Mouse (Mus musculus): ENCODE measurements around the gene Cdkal1. TPM values are rescaled to one million over a fixed set of nuclear protein-coding genes. Genes with fewer than 3 reads are reported as not detected.

Cdkal1 gene
- polyA plus RNA-seq, 1 experiment from 2014 or later = 34.0 TPM

DNA sequence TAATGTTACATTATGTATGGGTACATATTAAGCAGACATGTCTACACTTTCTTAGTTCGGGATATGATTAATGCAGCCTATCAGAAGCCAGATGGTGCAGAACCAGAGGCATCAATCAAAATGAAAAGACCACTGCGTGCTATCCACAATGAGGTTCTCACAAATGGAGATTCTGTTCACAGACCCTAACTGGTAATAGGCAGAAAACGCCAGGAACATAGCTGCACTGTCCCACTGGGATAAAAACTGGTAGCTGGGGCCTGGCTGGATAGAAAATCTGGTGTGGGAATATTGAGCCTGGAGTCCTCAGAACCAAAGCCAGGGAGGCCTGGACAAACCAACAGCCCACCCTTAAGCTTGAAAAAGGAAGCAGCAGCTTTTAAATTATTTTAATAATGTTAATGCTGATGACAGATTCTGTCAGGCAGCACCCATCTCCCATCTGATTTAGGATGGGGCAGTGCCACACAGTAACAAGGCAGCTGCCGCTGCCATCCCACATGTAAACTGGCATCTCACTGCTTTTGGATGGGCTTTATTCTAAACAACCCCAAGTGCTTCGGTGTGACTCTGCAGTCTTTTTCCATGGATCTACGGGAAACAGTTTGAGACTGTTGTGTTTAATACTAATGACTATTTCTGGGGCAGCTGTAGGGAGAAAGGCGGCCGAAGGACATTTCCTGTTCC lies 438.9 kb downstream of the Cdkal1 start:
- Histone ChIP-seq H3K36me3 (ENCODE audit: control insufficient read depth, insufficient read depth, low read length) (no peaks in the 10 kb centered on the region), H3K27me3 (ENCODE audit: control insufficient read depth, insufficient read depth, low read length) (no peaks in the 10 kb centered on the region), H3K9me3 (ENCODE audit: control insufficient read depth, low read length) (no peaks in the 10 kb centered on the region), H3K4me1 (ENCODE audit: control insufficient read depth, insufficient read depth, low read length) (peaks cover 14% of the 10 kb centered on the region; the same call in 1 of the 2 replicates), H3K4me3 (ENCODE audit: low read depth, low read length) (no peak overlapping the region), H3K9ac (ENCODE audit: low read length) (no peak overlapping the region), H3K27ac (replicated peaks; ENCODE audit: low read depth, low read length) (peak overlapping the region; percentile 82), H3K4me2 (ENCODE audit: low read depth, severe bottlenecking) (no peak overlapping the region)
- peak; percentile 72 for DNase-seq (ENCODE audit: low spot score)
- peak; percentile 79 for ATAC-seq (ENCODE audit: insufficient number of reproducible peaks, low FRiP score, low TSS enrichment, low read depth)
- WGBS = 20% methylated on average over 8 of the region's 8 CpGs

DNA sequence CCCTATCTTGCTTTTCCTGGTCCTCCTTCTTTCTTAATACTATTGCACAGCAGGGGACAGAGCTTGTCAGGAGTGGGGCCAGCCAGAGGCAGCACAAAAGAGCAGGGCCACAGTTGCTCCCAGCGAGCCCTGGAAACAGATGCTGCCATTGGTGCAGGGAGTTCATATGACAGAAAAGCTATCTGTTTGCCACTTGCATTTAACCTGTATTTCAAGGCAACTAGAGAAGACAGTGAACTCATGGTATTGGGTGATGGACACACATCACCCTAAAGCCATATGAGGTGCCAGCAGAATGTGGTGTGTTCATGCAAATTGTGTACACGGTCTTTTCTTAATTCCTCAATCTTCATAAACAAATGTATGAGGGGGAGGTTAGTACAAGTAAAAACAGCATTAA lies 439.5 kb downstream of the Cdkal1 start:
- Histone ChIP-seq H3K9ac (ENCODE audit: low read length) (no peak overlapping the region), H3K9me3 (ENCODE audit: control insufficient read depth, low read length) (no peaks in the 10 kb centered on the region), H3K4me2 (ENCODE audit: low read depth, severe bottlenecking) (no peak overlapping the region), H3K4me3 (ENCODE audit: low read depth, low read length) (no peak overlapping the region), H3K27me3 (ENCODE audit: control insufficient read depth, insufficient read depth, low read length) (no peaks in the 10 kb centered on the region), H3K4me1 (ENCODE audit: control insufficient read depth, insufficient read depth, low read length) (peaks cover 14% of the 10 kb centered on the region; the same call in 1 of the 2 replicates), H3K27ac (replicated peaks; ENCODE audit: low read depth, low read length) (peak overlapping the region; percentile 82), H3K36me3 (ENCODE audit: control insufficient read depth, insufficient read depth, low read length) (no peaks in the 10 kb centered on the region)
- WGBS = 33% methylated on average over 2 of the region's 2 CpGs
- DNase-seq (ENCODE audit: low spot score) (no peak), ATAC-seq (ENCODE audit: insufficient number of reproducible peaks, low FRiP score, low TSS enrichment, low read depth) (0 out of 2 replicates have a peak, but pooled peaks have one; percentile 11)

DNA sequence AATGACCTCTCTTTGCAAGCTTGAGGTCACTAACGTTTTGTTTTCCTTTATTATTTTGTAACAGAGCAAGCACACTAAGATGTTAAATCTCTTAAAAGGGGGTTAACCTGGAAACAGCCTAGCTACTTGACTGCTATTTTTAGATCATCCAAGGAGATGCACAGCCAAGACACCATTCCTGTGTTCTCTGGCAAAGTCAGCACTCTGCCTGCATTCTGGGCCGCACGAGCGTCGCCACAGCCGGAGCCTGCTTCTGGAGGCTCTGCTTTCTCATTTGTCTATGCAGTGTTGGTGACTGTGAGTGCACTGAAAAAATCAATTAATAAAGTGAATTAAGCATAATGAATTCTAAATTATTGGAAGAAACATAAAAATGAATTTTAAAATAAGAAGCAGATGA lies 440.6 kb downstream of the Cdkal1 start:
- Histone ChIP-seq H3K27me3 (ENCODE audit: control insufficient read depth, insufficient read depth, low read length) (no peaks in the 10 kb centered on the region), H3K9ac (ENCODE audit: low read length) (no peak overlapping the region), H3K4me1 (ENCODE audit: control insufficient read depth, insufficient read depth, low read length) (peaks cover 16% of the 10 kb centered on the region; the same call in 1 of the 2 replicates), H3K36me3 (ENCODE audit: control insufficient read depth, insufficient read depth, low read length) (no peaks in the 10 kb centered on the region), H3K9me3 (ENCODE audit: control insufficient read depth, low read length) (no peaks in the 10 kb centered on the region), H3K4me3 (ENCODE audit: low read depth, low read length) (no peak overlapping the region), H3K27ac (replicated peaks; ENCODE audit: low read depth, low read length) (no peak overlapping the region), H3K4me2 (ENCODE audit: low read depth, severe bottlenecking) (no peak overlapping the region)
- WGBS = 74% methylated on average over 6 of the region's 6 CpGs
- no peak for ATAC-seq (ENCODE audit: insufficient number of reproducible peaks, low FRiP score, low TSS enrichment, low read depth)
- no peak for DNase-seq (ENCODE audit: low spot score)

DNA sequence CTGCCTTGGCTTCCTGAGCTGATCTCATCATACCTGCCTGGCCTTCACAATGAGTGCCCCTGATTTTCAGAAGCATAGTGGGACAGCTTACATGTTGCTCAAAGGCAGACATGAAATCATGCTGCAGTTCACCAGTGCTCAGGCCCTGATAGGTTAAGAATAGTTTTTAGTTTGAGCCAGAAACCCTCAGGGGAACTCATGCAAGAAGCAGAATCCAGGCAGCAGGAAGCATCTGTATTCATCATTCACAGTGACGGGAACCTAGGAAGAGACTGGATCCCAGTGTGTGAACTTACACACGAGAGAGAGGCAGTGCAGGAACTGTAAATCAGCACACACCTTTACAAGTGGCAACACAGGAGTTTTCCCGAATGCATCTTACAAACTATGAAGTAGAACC lies 441.0 kb downstream of the Cdkal1 start:
- Histone ChIP-seq H3K27me3 (ENCODE audit: control insufficient read depth, insufficient read depth, low read length) (no peaks in the 10 kb centered on the region), H3K36me3 (ENCODE audit: control insufficient read depth, insufficient read depth, low read length) (no peaks in the 10 kb centered on the region), H3K27ac (replicated peaks; ENCODE audit: low read depth, low read length) (no peak overlapping the region), H3K9me3 (ENCODE audit: control insufficient read depth, low read length) (no peaks in the 10 kb centered on the region), H3K4me2 (ENCODE audit: low read depth, severe bottlenecking) (no peak overlapping the region), H3K4me3 (ENCODE audit: low read depth, low read length) (no peak overlapping the region), H3K4me1 (ENCODE audit: control insufficient read depth, insufficient read depth, low read length) (peaks cover 16% of the 10 kb centered on the region; the same call in 1 of the 2 replicates), H3K9ac (ENCODE audit: low read length) (no peak overlapping the region)
- DNase-seq (ENCODE audit: low spot score) (no peak), ATAC-seq (ENCODE audit: insufficient number of reproducible peaks, low FRiP score, low TSS enrichment, low read depth) (no peak)
- 28% methylated on average over 3 of the region's 3 CpGs for WGBS

DNA sequence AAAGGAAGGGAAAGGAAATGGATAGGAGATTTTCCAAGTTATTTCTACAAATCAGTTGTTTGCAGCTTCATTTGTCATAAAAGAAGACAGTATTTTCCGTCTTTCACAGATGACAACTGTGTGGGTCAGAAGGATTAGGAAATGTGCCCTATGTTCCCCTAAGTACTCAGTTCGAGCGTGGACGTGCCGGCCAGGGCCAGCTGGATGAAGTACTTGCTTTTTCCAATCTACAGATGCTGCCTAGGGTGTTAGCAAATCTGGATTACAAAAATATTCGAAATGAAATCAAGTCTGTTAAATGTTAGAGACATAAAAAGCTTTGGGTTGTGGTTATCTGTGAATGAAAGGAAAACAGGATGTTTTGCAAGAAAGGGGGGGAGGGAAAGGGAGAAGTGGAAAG lies 444.3 kb downstream of the Cdkal1 start:
- ATAC-seq (ENCODE audit: insufficient number of reproducible peaks, low FRiP score, low TSS enrichment, low read depth) = no peak
- Histone ChIP-seq H3K9me3 (ENCODE audit: control insufficient read depth, low read length) (no peaks in the 10 kb centered on the region), H3K27me3 (ENCODE audit: control insufficient read depth, insufficient read depth, low read length) (no peaks in the 10 kb centered on the region), H3K4me2 (ENCODE audit: low read depth, severe bottlenecking) (no peak overlapping the region), H3K27ac (replicated peaks; ENCODE audit: low read depth, low read length) (no peak overlapping the region), H3K4me1 (ENCODE audit: control insufficient read depth, insufficient read depth, low read length) (peaks cover 23% of the 10 kb centered on the region), H3K36me3 (ENCODE audit: control insufficient read depth, insufficient read depth, low read length) (no peaks in the 10 kb centered on the region), H3K9ac (ENCODE audit: low read length) (no peak overlapping the region), H3K4me3 (ENCODE audit: low read depth, low read length) (no peak overlapping the region)
- DNase-seq (ENCODE audit: low spot score) = no peak
- 90% methylated on average over 6 of the region's 6 CpGs for WGBS

DNA sequence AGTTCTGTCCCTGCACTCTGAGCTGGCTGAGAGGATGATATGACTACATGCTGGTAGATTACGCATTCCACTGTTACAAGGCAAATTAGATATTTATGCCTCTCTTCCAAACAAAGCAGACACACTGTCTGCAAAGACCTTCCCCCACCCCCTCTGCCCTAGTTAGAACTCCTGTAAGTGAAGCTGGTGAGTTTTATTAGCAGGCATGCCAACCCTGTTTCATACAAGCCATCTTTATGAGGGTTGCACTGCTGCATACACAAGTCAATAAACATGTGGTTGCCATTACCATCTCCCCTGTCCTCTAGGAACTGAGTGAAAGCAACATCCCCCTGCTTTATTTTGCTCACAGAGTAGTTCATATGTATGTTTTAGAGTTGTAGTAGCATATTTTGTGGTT lies 447.9 kb downstream of the Cdkal1 start:
- 38% methylated on average over 1 of the region's 1 CpGs for WGBS
- DNase-seq (ENCODE audit: low spot score) (no peak), ATAC-seq (ENCODE audit: insufficient number of reproducible peaks, low FRiP score, low TSS enrichment, low read depth) (peak; percentile 64)
- H3K4me3 ChIP-seq (ENCODE audit: low read depth, low read length) = no peak overlapping the region
- peaks cover 38% of the 10 kb centered on the region for H3K4me1 ChIP-seq (ENCODE audit: control insufficient read depth, insufficient read depth, low read length)
- no peak overlapping the region for H3K9ac ChIP-seq (ENCODE audit: low read length)
- no peaks in the 10 kb centered on the region for H3K36me3 ChIP-seq (ENCODE audit: control insufficient read depth, insufficient read depth, low read length)
- H3K27me3 ChIP-seq (ENCODE audit: control insufficient read depth, insufficient read depth, low read length) = no peaks in the 10 kb centered on the region
- no peak overlapping the region for H3K4me2 ChIP-seq (ENCODE audit: low read depth, severe bottlenecking)
- peak overlapping the region; percentile 68; the same call in 1 of the 2 replicates for H3K27ac ChIP-seq (replicated peaks; ENCODE audit: low read depth, low read length)
- no peaks in the 10 kb centered on the region for H3K9me3 ChIP-seq (ENCODE audit: control insufficient read depth, low read length)

DNA sequence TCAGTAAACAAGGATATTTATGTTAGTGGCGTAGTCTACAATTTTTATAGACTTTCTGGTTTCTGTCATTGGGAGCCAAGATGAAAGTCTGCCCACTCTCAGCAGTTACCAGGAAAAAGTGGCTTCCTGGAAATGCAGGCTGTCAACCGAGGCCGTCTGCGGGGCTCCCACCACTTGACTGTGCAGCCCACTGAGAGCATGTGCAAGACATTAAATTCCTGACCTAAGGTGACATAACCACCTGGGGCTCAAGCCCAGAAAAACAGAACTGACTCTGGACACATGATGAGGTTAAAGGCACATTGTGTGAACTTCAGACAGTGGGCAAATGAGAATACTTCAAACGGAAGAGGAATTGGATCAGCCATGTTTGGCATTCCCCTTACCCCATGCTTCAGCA lies 450.2 kb downstream of the Cdkal1 start:
- Histone ChIP-seq H3K9ac (ENCODE audit: low read length) (no peak overlapping the region), H3K9me3 (ENCODE audit: control insufficient read depth, low read length) (no peaks in the 10 kb centered on the region), H3K4me2 (ENCODE audit: low read depth, severe bottlenecking) (no peak overlapping the region), H3K27me3 (ENCODE audit: control insufficient read depth, insufficient read depth, low read length) (no peaks in the 10 kb centered on the region), H3K36me3 (ENCODE audit: control insufficient read depth, insufficient read depth, low read length) (no peaks in the 10 kb centered on the region), H3K4me1 (ENCODE audit: control insufficient read depth, insufficient read depth, low read length) (peaks cover 44% of the 10 kb centered on the region), H3K4me3 (ENCODE audit: low read depth, low read length) (no peak overlapping the region), H3K27ac (replicated peaks; ENCODE audit: low read depth, low read length) (peak overlapping the region; percentile 53)
- WGBS = 14% methylated on average over 5 of the region's 5 CpGs
- 0 out of 2 replicates have a peak, but pooled peaks have one; percentile 7 for ATAC-seq (ENCODE audit: insufficient number of reproducible peaks, low FRiP score, low TSS enrichment, low read depth)
- peak; percentile 65 for DNase-seq (ENCODE audit: low spot score)

DNA sequence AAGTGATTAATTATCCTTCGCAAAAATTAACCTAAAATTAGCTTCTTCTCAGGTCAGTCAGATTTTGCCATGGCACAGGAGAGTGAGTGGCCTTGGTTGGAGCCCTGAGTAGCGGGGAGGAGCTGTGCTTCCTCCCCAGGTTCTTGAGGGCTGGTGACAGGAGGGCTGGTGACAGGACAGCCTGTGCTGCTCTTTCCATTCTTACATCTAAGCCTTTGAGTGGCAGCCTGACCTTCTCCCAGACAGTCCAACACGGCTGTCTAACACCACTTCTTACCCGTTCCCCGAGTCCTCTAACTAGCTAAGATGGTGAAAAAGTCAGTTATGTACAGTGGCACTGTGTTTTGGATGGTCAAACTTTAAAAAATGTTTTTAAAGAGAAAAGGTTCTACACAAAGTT lies 452.3 kb downstream of the Cdkal1 start:
- DNase-seq (ENCODE audit: low spot score) (no peak), ATAC-seq (ENCODE audit: insufficient number of reproducible peaks, low FRiP score, low TSS enrichment, low read depth) (no peak)
- Histone ChIP-seq H3K9me3 (ENCODE audit: control insufficient read depth, low read length) (no peaks in the 10 kb centered on the region), H3K36me3 (ENCODE audit: control insufficient read depth, insufficient read depth, low read length) (no peaks in the 10 kb centered on the region), H3K4me2 (ENCODE audit: low read depth, severe bottlenecking) (no peak overlapping the region), H3K27me3 (ENCODE audit: control insufficient read depth, insufficient read depth, low read length) (no peaks in the 10 kb centered on the region), H3K27ac (replicated peaks; ENCODE audit: low read depth, low read length) (peak overlapping the region; percentile 22), H3K9ac (ENCODE audit: low read length) (no peak overlapping the region), H3K4me3 (ENCODE audit: low read depth, low read length) (no peak overlapping the region), H3K4me1 (ENCODE audit: control insufficient read depth, insufficient read depth, low read length) (peaks cover 51% of the 10 kb centered on the region)
- WGBS = 70% methylated on average over 5 of the region's 5 CpGs
